Mouse (Mus musculus): ENCODE results near the gene Cdc27. TPM values are rescaled to one million over a fixed set of nuclear protein-coding genes. Genes with fewer than 3 reads are reported as not detected.
"Not testable (repeated sequence)": the region's sequence is repeated elsewhere in the genome, so short reads cannot be mapped to it uniquely, and the experiment has no call there.

Cdc27 gene
- total RNA-seq, 2 experiments from 2014 or later: 25.9 to 27.5 TPM

- intact Hi-C loops (cut with DNase I): no loop called here
- Histone ChIP-seq H3K27ac (peak overlapping the region; percentile 55; the same call in 1 of the 2 replicates), H3K4me3 (peak overlapping the region; percentile 71)
- no peak for TF ChIP-seq CTCF (IDR thresholded peaks at IDR 0.05)
- DNase-seq: no peak
Observed at GRCm38 (mm10) chr11:104581446-104582307, 31.3 kb upstream of the Cdc27 start.

- Histone ChIP-seq H3K27ac (no peak overlapping the region), H3K4me3 (no peak overlapping the region)
- DNase-seq: no peak
- no peak for TF ChIP-seq CTCF (IDR thresholded peaks at IDR 0.05)
- intact Hi-C loops (cut with DNase I): no loop called here
Observed at GRCm38 (mm10) chr11:104580606-104581005, 30.2 kb upstream of the Cdc27 start.

GRCm38 (mm10) chr11:104580091-104580490, 29.7 kb upstream of the Cdc27 start:
- intact Hi-C loops (cut with DNase I): no loop called here
- no peak for TF ChIP-seq CTCF (IDR thresholded peaks at IDR 0.05)
- Histone ChIP-seq H3K4me3 (no peak overlapping the region), H3K27ac (no peak overlapping the region)
- DNase-seq: no peak

GRCm38 (mm10) chr11:104579575-104579974, 29.2 kb upstream of the Cdc27 start:
- intact Hi-C loops (cut with DNase I): no loop called here
- no peak overlapping the region for H3K4me3 ChIP-seq
- DNase-seq: no peak
- no peak overlapping the region for H3K27ac ChIP-seq
- no peak for TF ChIP-seq CTCF (IDR thresholded peaks at IDR 0.05)

- no peak for DNase-seq
- TF ChIP-seq CTCF (IDR thresholded peaks at IDR 0.05): no peak
- H3K27ac ChIP-seq: no peak overlapping the region
- H3K4me3 ChIP-seq: no peak overlapping the region
- intact Hi-C loops (cut with DNase I): no loop called here
Observed at GRCm38 (mm10) chr11:104579084-104579483, 28.7 kb upstream of the Cdc27 start.

- TF ChIP-seq CTCF (IDR thresholded peaks at IDR 0.05): no peak
- Histone ChIP-seq H3K27ac (peak overlapping the region; percentile 2; the same call in 1 of the 2 replicates), H3K4me3 (no peak overlapping the region)
- DNase-seq: no peak
- intact Hi-C loops (cut with DNase I): no loop called here
Observed at GRCm38 (mm10) chr11:104578074-104578473, 27.7 kb upstream of the Cdc27 start.

GRCm38 (mm10) chr11:104576772-104577612, 26.6 kb upstream of the Cdc27 start:
- no peak for DNase-seq
- no peak for TF ChIP-seq CTCF (IDR thresholded peaks at IDR 0.05)
- intact Hi-C loops (cut with DNase I): no loop called here
- no peak overlapping the region for H3K4me3 ChIP-seq
- H3K27ac ChIP-seq: no peak overlapping the region

- no peak overlapping the region for H3K4me3 ChIP-seq
- intact Hi-C loops (cut with DNase I): no loop called here
- peak overlapping the region; percentile 53; the same call in 1 of the 2 replicates for H3K27ac ChIP-seq
- no peak for DNase-seq
- no peak for TF ChIP-seq CTCF (IDR thresholded peaks at IDR 0.05)
Observed at GRCm38 (mm10) chr11:104572566-104572965, 22.1 kb upstream of the Cdc27 start.

- TF ChIP-seq CTCF (IDR thresholded peaks at IDR 0.05): no peak
- intact Hi-C loops (cut with DNase I): no loop called here
- DNase-seq: peak; percentile 68
- H3K27ac ChIP-seq: peak overlapping the region; percentile 53; the same call in 1 of the 2 replicates
- no peak overlapping the region for H3K4me3 ChIP-seq
Observed at GRCm38 (mm10) chr11:104572091-104572490, 21.7 kb upstream of the Cdc27 start.

GRCm38 (mm10) chr11:104571373-104571772, 21.0 kb upstream of the Cdc27 start:
- H3K4me3 ChIP-seq: peak overlapping the region; percentile 68
- peak; percentile 66 for DNase-seq
- peak overlapping the region; percentile 64 for H3K27ac ChIP-seq
- intact Hi-C loops (cut with DNase I): not testable (repeated sequence)

GRCm38 (mm10) chr11:104570515-104570914, 20.1 kb upstream of the Cdc27 start:
- H3K4me3 ChIP-seq; intact Hi-C loops (cut with DNase I): not testable (repeated sequence)

GRCm38 (mm10) chr11:104568326-104568725, 17.9 kb upstream of the Cdc27 start:
- DNase-seq: no peak
- no peak for TF ChIP-seq CTCF (IDR thresholded peaks at IDR 0.05)
- intact Hi-C loops (cut with DNase I): no loop called here
- H3K27ac ChIP-seq: peak overlapping the region; percentile 84
- H3K4me3 ChIP-seq: peak overlapping the region; percentile 53

More at GRCm38 (mm10) chr11:104570515-104570914, 20.1 kb upstream of the Cdc27 start:
- DNase-seq, H3K27ac ChIP-seq: not testable (repeated sequence)

- peak overlapping the region; percentile 84 for H3K27ac ChIP-seq
- TF ChIP-seq CTCF (IDR thresholded peaks at IDR 0.05): no peak
- intact Hi-C loops (cut with DNase I): no loop called here
- DNase-seq: no peak
- 0 out of 2 replicates have a peak overlapping the region, but pooled peaks have one; percentile 4 for H3K4me3 ChIP-seq
Observed at GRCm38 (mm10) chr11:104567736-104568135, 17.3 kb upstream of the Cdc27 start.

Data from gastrocnemius, adult 2 months (tissue).